Mouse (Mus musculus): ENCODE measurements around the gene Canx.

DNA sequence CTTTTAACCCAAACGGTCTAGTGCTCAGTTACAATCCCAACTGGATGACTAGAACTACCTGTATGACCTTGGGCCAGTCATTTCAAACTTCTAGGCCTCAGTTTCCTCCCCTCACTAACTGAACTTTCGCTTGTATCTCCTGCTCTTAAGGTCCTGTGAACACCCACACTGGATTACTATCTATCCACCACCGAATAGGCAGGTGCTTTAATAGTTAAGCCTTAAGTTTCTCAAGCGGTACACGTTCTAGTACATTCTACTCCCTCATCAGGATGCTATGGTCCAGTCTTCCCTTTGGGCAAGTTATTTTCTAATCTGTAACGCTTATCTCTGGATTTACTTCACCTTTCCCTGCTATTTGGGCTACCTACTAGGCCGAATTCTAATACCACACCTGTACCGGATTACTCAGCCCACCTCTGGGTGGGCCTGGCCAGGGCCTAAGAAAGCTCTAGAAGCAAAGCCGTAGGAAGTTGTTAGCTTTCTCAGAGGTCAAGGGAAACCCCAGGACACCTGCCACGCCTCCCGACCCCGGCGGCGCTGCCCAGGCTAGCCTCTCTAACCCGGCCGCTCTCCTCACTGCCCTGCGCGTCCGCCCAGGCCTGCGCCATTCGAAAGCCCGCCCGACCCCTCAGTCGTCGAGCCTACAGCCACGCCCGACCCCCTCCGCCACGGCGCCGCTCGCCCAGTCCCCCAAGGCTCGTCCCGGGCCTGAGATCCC is 562 bp downstream of the Canx start:
- TF ChIP-seq POLR2A (IDR thresholded peaks at IDR 0.05; ENCODE audit: borderline replicate concordance, insufficient read depth, low read length), result no peak
- TF ChIP-seq CTCF (IDR thresholded peaks at IDR 0.05; ENCODE audit: borderline replicate concordance, insufficient read depth, low read depth, low read length), result no peak
